Mouse (Mus musculus): Measurements from ENCODE around the gene Kcnh1. TPM values are rescaled to one million over a fixed set of nuclear protein-coding genes. Genes with fewer than 3 reads are reported as not detected.

Gene Kcnh1
- polyA plus RNA-seq, 1 experiment from 2014 or later, result 3.0 TPM

- 0 out of 2 replicates have a peak, but pooled peaks have one; percentile 33 for ATAC-seq
- no peaks in the 10 kb centered on the region for H3K36me3 ChIP-seq (ENCODE audit: control insufficient read depth, insufficient read depth, low read length)
- no peak overlapping the region for H3K4me3 ChIP-seq (ENCODE audit: low read depth, low read length)
- H3K9ac ChIP-seq (ENCODE audit: low read depth, low read length), result peak overlapping the region; percentile 18; the same call in 1 of the 2 replicates
- 28% methylated on average over 13 of the region's 13 CpGs for WGBS
- peaks cover 13% of the 10 kb centered on the region; the same call in 1 of the 2 replicates for H3K4me1 ChIP-seq (ENCODE audit: control insufficient read depth, insufficient read depth, low read length)
- H3K4me2 ChIP-seq (ENCODE audit: low read length), result peak overlapping the region; percentile 13
- H3K9me3 ChIP-seq (replicated peaks; ENCODE audit: control insufficient read depth, low read length, poor library complexity, severe bottlenecking), result no peaks in the 10 kb centered on the region
- no peaks in the 10 kb centered on the region for H3K27me3 ChIP-seq (ENCODE audit: control insufficient read depth, insufficient read depth, low read depth, low read length)
- H3K27ac ChIP-seq (ENCODE audit: low read length), result no peak overlapping the region
Measured at GRCm38 (mm10) chr1:192520836-192521435, 330.4 kb downstream of the Kcnh1 start.

GRCm38 (mm10) chr1:192522376-192523178, 332.0 kb downstream of the Kcnh1 start:
- WGBS, result 28% methylated on average over 12 of the region's 12 CpGs
- no peaks in the 10 kb centered on the region for H3K9me3 ChIP-seq (replicated peaks; ENCODE audit: control insufficient read depth, low read length, poor library complexity, severe bottlenecking)
- ATAC-seq, result no peak
- no peaks in the 10 kb centered on the region for H3K36me3 ChIP-seq (ENCODE audit: control insufficient read depth, insufficient read depth, low read length)
- H3K27me3 ChIP-seq (ENCODE audit: control insufficient read depth, insufficient read depth, low read depth, low read length), result no peaks in the 10 kb centered on the region
- no peak overlapping the region for H3K27ac ChIP-seq (ENCODE audit: low read length)
- no peak overlapping the region for H3K9ac ChIP-seq (ENCODE audit: low read depth, low read length)
- peaks cover 13% of the 10 kb centered on the region; the same call in 1 of the 2 replicates for H3K4me1 ChIP-seq (ENCODE audit: control insufficient read depth, insufficient read depth, low read length)
- H3K4me3 ChIP-seq (ENCODE audit: low read depth, low read length), result no peak overlapping the region
- H3K4me2 ChIP-seq (ENCODE audit: low read length), result no peak overlapping the region

DNA sequence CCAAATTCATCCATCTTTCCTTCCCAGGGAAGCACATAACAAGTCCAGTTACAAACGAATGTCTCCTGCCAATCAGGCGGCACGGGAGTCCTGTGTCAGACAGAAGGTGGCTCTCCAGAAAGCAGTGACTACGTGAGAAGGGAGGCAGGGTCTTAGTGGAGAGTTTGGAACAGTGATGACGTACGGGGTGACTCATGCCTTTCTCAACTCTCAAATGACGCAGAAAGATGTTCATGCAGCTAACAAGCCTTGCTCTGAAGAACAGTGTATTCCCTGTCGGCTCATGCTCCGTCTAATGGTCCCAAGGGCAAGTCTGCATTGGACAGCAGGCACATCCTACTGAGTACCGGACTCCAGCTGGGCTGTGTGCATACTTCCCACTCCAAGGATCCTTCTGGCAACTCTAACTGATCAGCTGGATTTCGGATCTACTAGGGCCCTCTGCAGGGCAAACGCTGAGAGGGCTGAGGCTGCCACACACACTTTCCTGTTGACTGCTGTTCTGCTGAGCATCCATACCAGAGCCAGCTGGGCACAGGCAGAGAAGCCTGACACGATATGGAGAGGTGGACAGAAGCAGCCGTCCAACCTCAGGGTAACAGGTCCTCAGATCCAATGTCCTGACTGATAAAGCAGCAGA, 335.3 kb downstream of the Kcnh1 start:
- no peak overlapping the region for H3K4me2 ChIP-seq (ENCODE audit: low read length)
- H3K36me3 ChIP-seq (ENCODE audit: control insufficient read depth, insufficient read depth, low read length), result no peaks in the 10 kb centered on the region
- ATAC-seq, result no peak
- no peak overlapping the region for H3K27ac ChIP-seq (ENCODE audit: low read length)
- H3K9ac ChIP-seq (ENCODE audit: low read depth, low read length), result no peak overlapping the region
- H3K9me3 ChIP-seq (replicated peaks; ENCODE audit: control insufficient read depth, low read length, poor library complexity, severe bottlenecking), result no peaks in the 10 kb centered on the region
- 70% methylated on average over 14 of the region's 14 CpGs for WGBS
- H3K27me3 ChIP-seq (ENCODE audit: control insufficient read depth, insufficient read depth, low read depth, low read length), result no peaks in the 10 kb centered on the region
- H3K4me1 ChIP-seq (ENCODE audit: control insufficient read depth, insufficient read depth, low read length), result peaks cover 9% of the 10 kb centered on the region; the same call in 1 of the 2 replicates
- H3K4me3 ChIP-seq (ENCODE audit: low read depth, low read length), result no peak overlapping the region

- Histone ChIP-seq H3K4me3 (ENCODE audit: low read depth, low read length) (no peak overlapping the region), H3K27ac (ENCODE audit: low read length) (no peak overlapping the region), H3K4me1 (ENCODE audit: control insufficient read depth, insufficient read depth, low read length) (no peaks in the 10 kb centered on the region), H3K9ac (ENCODE audit: low read depth, low read length) (no peak overlapping the region), H3K36me3 (ENCODE audit: control insufficient read depth, insufficient read depth, low read length) (no peaks in the 10 kb centered on the region), H3K9me3 (replicated peaks; ENCODE audit: control insufficient read depth, low read length, poor library complexity, severe bottlenecking) (no peaks in the 10 kb centered on the region), H3K27me3 (ENCODE audit: control insufficient read depth, insufficient read depth, low read depth, low read length) (no peaks in the 10 kb centered on the region), H3K4me2 (ENCODE audit: low read length) (no peak overlapping the region)
- 72% methylated on average over 2 of the region's 2 CpGs for whole genome bisulfite sequencing
- ATAC-seq, result no peak
Measured at GRCm38 (mm10) chr1:192531490-192532146, 341.0 kb downstream of the Kcnh1 start.

- H3K4me2 ChIP-seq (ENCODE audit: low read length), result no peak overlapping the region
- ATAC-seq, result no peak
- no peak overlapping the region for H3K27ac ChIP-seq (ENCODE audit: low read length)
- H3K9ac ChIP-seq (ENCODE audit: low read depth, low read length), result no peak overlapping the region
- H3K9me3 ChIP-seq (replicated peaks; ENCODE audit: control insufficient read depth, low read length, poor library complexity, severe bottlenecking), result no peaks in the 10 kb centered on the region
- H3K4me3 ChIP-seq (ENCODE audit: low read depth, low read length), result no peak overlapping the region
- no peaks in the 10 kb centered on the region for H3K27me3 ChIP-seq (ENCODE audit: control insufficient read depth, insufficient read depth, low read depth, low read length)
- WGBS, result 68% methylated on average over 2 of the region's 2 CpGs
- no peaks in the 10 kb centered on the region for H3K4me1 ChIP-seq (ENCODE audit: control insufficient read depth, insufficient read depth, low read length)
- H3K36me3 ChIP-seq (ENCODE audit: control insufficient read depth, insufficient read depth, low read length), result no peaks in the 10 kb centered on the region
Measured at GRCm38 (mm10) chr1:192532212-192532611, 341.6 kb downstream of the Kcnh1 start.

DNA sequence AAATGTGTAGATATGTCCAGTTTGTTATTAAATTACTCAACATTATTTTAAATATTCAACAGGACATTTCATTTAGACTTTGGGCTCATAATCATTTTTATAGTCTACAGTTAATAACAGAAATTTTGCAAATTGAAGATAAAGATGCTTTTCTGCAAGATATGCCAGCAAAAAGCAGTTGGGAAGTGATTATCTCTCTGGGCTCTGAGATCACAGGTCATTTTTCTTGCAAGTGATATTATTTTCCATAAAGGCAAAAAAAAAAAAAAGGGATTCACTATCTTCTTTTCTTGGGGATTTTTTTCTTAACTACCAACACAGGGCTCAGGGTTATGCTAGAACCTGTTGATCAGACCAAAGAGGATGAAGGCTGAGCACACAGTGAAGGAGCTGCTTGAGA, 342.4 kb downstream of the Kcnh1 start:
- no peaks in the 10 kb centered on the region for H3K36me3 ChIP-seq (ENCODE audit: control insufficient read depth, insufficient read depth, low read length)
- H3K9ac ChIP-seq (ENCODE audit: low read depth, low read length), result no peak overlapping the region
- H3K27me3 ChIP-seq (ENCODE audit: control insufficient read depth, insufficient read depth, low read depth, low read length), result no peaks in the 10 kb centered on the region
- no peaks in the 10 kb centered on the region for H3K9me3 ChIP-seq (replicated peaks; ENCODE audit: control insufficient read depth, low read length, poor library complexity, severe bottlenecking)
- H3K4me3 ChIP-seq (ENCODE audit: low read depth, low read length), result no peak overlapping the region
- no peak overlapping the region for H3K27ac ChIP-seq (ENCODE audit: low read length)
- no peak overlapping the region for H3K4me2 ChIP-seq (ENCODE audit: low read length)
- ATAC-seq, result no peak
- no peaks in the 10 kb centered on the region for H3K4me1 ChIP-seq (ENCODE audit: control insufficient read depth, insufficient read depth, low read length)

DNA sequence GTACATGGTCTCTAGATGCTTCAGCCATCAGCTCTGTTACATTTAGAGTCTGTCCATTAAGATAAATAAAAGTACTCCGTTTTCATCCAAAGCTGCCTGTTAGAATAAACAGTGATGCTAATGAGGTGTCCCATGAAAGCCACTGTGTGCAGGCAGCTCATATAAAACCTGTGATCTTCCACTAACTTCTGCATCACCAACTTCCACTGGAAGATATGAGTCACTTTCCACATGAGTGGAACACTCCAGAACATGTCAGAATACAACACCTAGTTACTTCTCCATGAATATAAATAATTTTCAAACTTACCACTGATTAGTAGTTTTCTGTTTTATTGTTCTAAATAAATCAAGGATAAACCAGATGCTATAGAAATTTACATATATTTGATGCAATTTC, 345.9 kb downstream of the Kcnh1 start:
- ATAC-seq, result no peak
- Histone ChIP-seq H3K9ac (ENCODE audit: low read depth, low read length) (no peak overlapping the region), H3K36me3 (ENCODE audit: control insufficient read depth, insufficient read depth, low read length) (no peaks in the 10 kb centered on the region), H3K27ac (ENCODE audit: low read length) (no peak overlapping the region), H3K27me3 (ENCODE audit: control insufficient read depth, insufficient read depth, low read depth, low read length) (no peaks in the 10 kb centered on the region), H3K4me1 (ENCODE audit: control insufficient read depth, insufficient read depth, low read length) (no peaks in the 10 kb centered on the region), H3K4me2 (ENCODE audit: low read length) (no peak overlapping the region), H3K9me3 (replicated peaks; ENCODE audit: control insufficient read depth, low read length, poor library complexity, severe bottlenecking) (no peaks in the 10 kb centered on the region), H3K4me3 (ENCODE audit: low read depth, low read length) (no peak overlapping the region)
- WGBS, result 68% methylated on average over 1 of the region's 1 CpGs

DNA sequence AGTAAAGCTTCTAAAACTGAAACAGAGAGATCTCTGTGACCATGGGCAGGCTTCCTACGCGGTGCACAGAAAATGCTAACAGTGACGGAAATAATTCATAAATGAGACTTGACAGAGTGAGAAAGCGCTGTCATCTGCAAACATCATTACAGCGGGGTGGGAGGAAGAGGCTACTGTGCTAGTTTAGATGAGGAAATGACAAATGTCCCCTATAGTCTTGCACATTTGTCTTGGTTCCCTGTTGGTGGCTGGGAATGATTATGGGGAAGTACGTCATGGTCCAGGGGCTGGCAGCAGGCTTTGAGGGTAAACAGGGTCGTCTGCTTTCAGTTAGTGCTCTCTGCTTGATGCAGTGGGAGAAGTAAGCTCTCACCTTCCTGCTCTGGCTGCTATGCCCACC, 346.6 kb downstream of the Kcnh1 start:
- no peak overlapping the region for H3K27ac ChIP-seq (ENCODE audit: low read length)

More for the DNA sequence above, 346.6 kb downstream of the Kcnh1 start:
- no peaks in the 10 kb centered on the region for H3K9me3 ChIP-seq (replicated peaks; ENCODE audit: control insufficient read depth, low read length, poor library complexity, severe bottlenecking)
- H3K9ac ChIP-seq (ENCODE audit: low read depth, low read length), result no peak overlapping the region
- H3K4me1 ChIP-seq (ENCODE audit: control insufficient read depth, insufficient read depth, low read length), result peaks cover 1% of the 10 kb centered on the region; the same call in 1 of the 2 replicates
- H3K36me3 ChIP-seq (ENCODE audit: control insufficient read depth, insufficient read depth, low read length), result no peaks in the 10 kb centered on the region
- WGBS, result 81% methylated on average over 7 of the region's 7 CpGs
- no peak overlapping the region for H3K4me3 ChIP-seq (ENCODE audit: low read depth, low read length)
- no peaks in the 10 kb centered on the region for H3K27me3 ChIP-seq (ENCODE audit: control insufficient read depth, insufficient read depth, low read depth, low read length)
- H3K4me2 ChIP-seq (ENCODE audit: low read length), result no peak overlapping the region
- no peak for ATAC-seq

All from midbrain, embryonic 16.5 days (tissue).